Mouse (Mus musculus): ENCODE results near the gene Slc43a3. TPM values are rescaled to one million over a fixed set of nuclear protein-coding genes. Genes with fewer than 3 reads are reported as not detected.
"Not testable (repeated sequence)": the region's sequence is repeated elsewhere in the genome, so short reads cannot be mapped to it uniquely, and the experiment has no call there.

The Slc43a3 gene
- total RNA-seq (2021): 10 to 100 TPM; 22.9 to 23.4 TPM
- long read RNA-seq, experiment 1, partial matches to known transcripts: 3 of 13 reads
- long read RNA-seq, experiment 1, other reads (novel, unspliced or antisense): 7 of 13 reads
- long read RNA-seq, experiment 2, transcript Slc43a3-201 (13 exons, 2,583 nt): major isoform, 8 of 19 reads
- long read RNA-seq, experiment 2, partial matches to known transcripts: 0 of 19 reads
- long read RNA-seq, experiment 2, other reads (novel, unspliced or antisense): 11 of 19 reads

GRCm38 (mm10) chr2:84936474-84937429, at the start of gene Slc43a3:
TSS of gene Slc43a3 (plus strand) at chr2:84936579.
- DNase-seq: peak; percentile 88

GRCm38 (mm10) chr2:84886821-84887281, 49.5 kb upstream of the Slc43a3 start:
- DNase-seq: no peak

- DNase-seq: no peak
Observed at GRCm38 (mm10) chr2:84887411-84888271, 48.7 kb upstream of the Slc43a3 start.

- DNase-seq: peak; percentile 40
Observed at GRCm38 (mm10) chr2:84888657-84889315, 47.6 kb upstream of the Slc43a3 start.

- DNase-seq: no peak
Observed at GRCm38 (mm10) chr2:84889316-84890044, 46.9 kb upstream of the Slc43a3 start.

GRCm38 (mm10) chr2:84890045-84890340, 46.4 kb upstream of the Slc43a3 start:
- peak; percentile 70 for DNase-seq

GRCm38 (mm10) chr2:84893359-84893758, 43.0 kb upstream of the Slc43a3 start:
- DNase-seq: no peak

- no peak for DNase-seq
Observed at GRCm38 (mm10) chr2:84895495-84896198, 40.7 kb upstream of the Slc43a3 start.

GRCm38 (mm10) chr2:84896686-84897085, 39.7 kb upstream of the Slc43a3 start:
- DNase-seq: not testable (repeated sequence)

- DNase-seq: no peak
Observed at GRCm38 (mm10) chr2:84912722-84913121, 23.7 kb upstream of the Slc43a3 start.

- no peak for DNase-seq
Observed at GRCm38 (mm10) chr2:84913881-84914280, 22.5 kb upstream of the Slc43a3 start.

GRCm38 (mm10) chr2:84915330-84915729, 21.0 kb upstream of the Slc43a3 start:
- DNase-seq: peak; percentile 58

GRCm38 (mm10) chr2:84916548-84917320, 19.6 kb upstream of the Slc43a3 start:
- peak; percentile 73 for DNase-seq

GRCm38 (mm10) chr2:84918188-84918587, 18.2 kb upstream of the Slc43a3 start:
- DNase-seq: no peak

- no peak for DNase-seq
Observed at GRCm38 (mm10) chr2:84919601-84920108, 16.7 kb upstream of the Slc43a3 start.

- no peak for DNase-seq
Observed at GRCm38 (mm10) chr2:84930186-84930585, 6.2 kb upstream of the Slc43a3 start.

GRCm38 (mm10) chr2:84933992-84934648, 2.3 kb upstream of the Slc43a3 start:
- no peak for DNase-seq

- no peak for DNase-seq
Observed at GRCm38 (mm10) chr2:84934649-84935007, 1.8 kb upstream of the Slc43a3 start.

GRCm38 (mm10) chr2:84935065-84935464, 1.3 kb upstream of the Slc43a3 start:
- DNase-seq: no peak
